In genomic region chr12:110188136-110188631, GRCm38 (mm10) we compare ENCODE assay signal across 8 mouse cellular contexts.
A peak's percentile ranks its signal among the peaks of the same experiment; 100 is the strongest.
DNase-seq lines count a peak whose midpoint lies in the region; ATAC-seq and TF ChIP-seq lines count a peak whose summit lies in the region.

No protein-coding gene starts in this region.

- ATAC-seq in kidney, embryonic 15.5 days (replicated peaks; ENCODE audit: low FRiP score), result no peak
- no peak for ATAC-seq in hindbrain, embryonic 14.5 days (ENCODE audit: low FRiP score)
- ATAC-seq in midbrain, postnatal 0 days (ENCODE audit: low FRiP score), result no peak
- ATAC-seq in inflammation-experienced regulatory T-cells, adult 6 months, result no peak

- peak overlapping the region; percentile 56 for H3K4me2 ChIP-seq in kidney, embryonic 15.5 days
- peak overlapping the region; percentile 41 for H3K4me2 ChIP-seq in hindbrain, embryonic 14.5 days (replicated peaks)
- peak overlapping the region; percentile 25 for H3K4me2 ChIP-seq in midbrain, postnatal 0 days (ENCODE audit: low read depth, low read length, poor library complexity, severe bottlenecking)

- H3K4me1 ChIP-seq in kidney, embryonic 15.5 days, result peaks cover 25% of the 10 kb centered on the region
- peaks cover 28% of the 10 kb centered on the region for H3K4me1 ChIP-seq in hindbrain, embryonic 14.5 days (replicated peaks; ENCODE audit: control insufficient read depth, insufficient read depth, low read length)
- no peaks in the 10 kb centered on the region; the same call in 1 of the 2 replicates for H3K4me1 ChIP-seq in midbrain, postnatal 0 days (ENCODE audit: insufficient read depth, low read length)

- TF ChIP-seq CTCF in midbrain, postnatal 0 days (IDR thresholded peaks at IDR 0.05), result no peak

- no peak for DNase-seq in kidney, adult 9 months
- peak; percentile 78 for DNase-seq in embryo, embryonic 9.5 days (ENCODE audit: extremely low spot score)
- DNase-seq in hindbrain, embryonic 14.5 days (ENCODE audit: low spot score), result no peak
- no peak for DNase-seq in midbrain, postnatal 0 days (ENCODE audit: low spot score)
- DNase-seq in urinary bladder, postnatal 14 days (ENCODE audit: low spot score), result no peak
- no peak for DNase-seq in spleen, postnatal 10 days (ENCODE audit: low spot score in 2 of 2)

- WGBS in kidney, embryonic 15.5 days, result 2% methylated on average over 29 of the region's 29 CpGs
- WGBS in hindbrain, embryonic 14.5 days, result 1% methylated on average over 29 of the region's 29 CpGs
- under 1% methylated on average over 29 of the region's 29 CpGs for WGBS in midbrain, postnatal 0 days

- H3K9me3 ChIP-seq in kidney, embryonic 15.5 days (replicated peaks), result no peaks in the 10 kb centered on the region
- H3K9me3 ChIP-seq in hindbrain, embryonic 14.5 days (ENCODE audit: control insufficient read depth, low read length), result no peaks in the 10 kb centered on the region
- H3K9me3 ChIP-seq in midbrain, postnatal 0 days (ENCODE audit: low read length), result no peaks in the 10 kb centered on the region

- no peak overlapping the region for H3K9ac ChIP-seq in kidney, embryonic 15.5 days
- H3K9ac ChIP-seq in hindbrain, embryonic 14.5 days, result peak overlapping the region; percentile 31
- H3K9ac ChIP-seq in midbrain, postnatal 0 days (replicated peaks; ENCODE audit: low read length, poor library complexity, severe bottlenecking), result no peak overlapping the region

- H3K27me3 ChIP-seq in kidney, embryonic 15.5 days, result peaks cover 89% of the 10 kb centered on the region
- H3K27me3 ChIP-seq in hindbrain, embryonic 14.5 days (ENCODE audit: control insufficient read depth, insufficient read depth, low read length), result peaks cover 68% of the 10 kb centered on the region
- H3K27me3 ChIP-seq in midbrain, postnatal 0 days (ENCODE audit: insufficient read depth, low read length), result peaks cover 52% of the 10 kb centered on the region

- peak overlapping the region; percentile 33 for H3K4me3 ChIP-seq in kidney, embryonic 15.5 days (replicated peaks)
- peak overlapping the region; percentile 8 for H3K4me3 ChIP-seq in hindbrain, embryonic 14.5 days (replicated peaks; ENCODE audit: low read length)
- H3K4me3 ChIP-seq in midbrain, postnatal 0 days (ENCODE audit: low read depth, low read length), result no peak overlapping the region

- H3K36me3 ChIP-seq in kidney, embryonic 15.5 days, result no peaks in the 10 kb centered on the region
- no peaks in the 10 kb centered on the region for H3K36me3 ChIP-seq in hindbrain, embryonic 14.5 days (replicated peaks; ENCODE audit: control insufficient read depth, insufficient read depth)
- no peaks in the 10 kb centered on the region for H3K36me3 ChIP-seq in midbrain, postnatal 0 days (ENCODE audit: insufficient read depth, low read length)

- no peak overlapping the region for H3K27ac ChIP-seq in kidney, embryonic 15.5 days
- 0 out of 2 replicates have a peak overlapping the region, but pooled peaks have one; percentile 20 for H3K27ac ChIP-seq in hindbrain, embryonic 14.5 days
- H3K27ac ChIP-seq in midbrain, postnatal 0 days (ENCODE audit: low read depth, low read length), result no peak overlapping the region
